Mouse (Mus musculus): ENCODE measurements around the gene Ngb. TPM values are rescaled to one million over a fixed set of nuclear protein-coding genes. Genes with fewer than 3 reads are reported as not detected.

Gene Ngb
- polyA plus RNA-seq, 3 experiments from 2014 or later = not detected

DNA sequence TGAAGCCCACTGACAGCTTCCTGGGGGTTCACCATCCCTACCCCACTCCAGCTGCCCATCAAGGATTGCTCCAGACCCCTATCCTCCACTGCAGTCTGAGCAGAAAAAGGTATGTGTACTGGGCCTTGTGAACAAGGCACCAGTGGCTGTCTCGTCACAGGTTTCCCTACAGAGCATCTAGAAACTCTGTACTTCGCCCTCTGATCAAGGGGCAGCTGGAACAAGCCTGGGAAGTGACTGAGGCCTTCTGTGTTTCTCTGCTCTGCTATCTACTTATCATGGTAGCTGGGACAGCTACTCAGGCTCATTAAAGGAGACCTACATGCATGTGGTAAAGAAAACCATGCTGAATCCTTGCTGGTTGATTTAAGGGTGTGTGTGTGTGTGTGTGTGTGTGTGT is 12.6 kb downstream of the Ngb start:
- no peak for ATAC-seq

DNA sequence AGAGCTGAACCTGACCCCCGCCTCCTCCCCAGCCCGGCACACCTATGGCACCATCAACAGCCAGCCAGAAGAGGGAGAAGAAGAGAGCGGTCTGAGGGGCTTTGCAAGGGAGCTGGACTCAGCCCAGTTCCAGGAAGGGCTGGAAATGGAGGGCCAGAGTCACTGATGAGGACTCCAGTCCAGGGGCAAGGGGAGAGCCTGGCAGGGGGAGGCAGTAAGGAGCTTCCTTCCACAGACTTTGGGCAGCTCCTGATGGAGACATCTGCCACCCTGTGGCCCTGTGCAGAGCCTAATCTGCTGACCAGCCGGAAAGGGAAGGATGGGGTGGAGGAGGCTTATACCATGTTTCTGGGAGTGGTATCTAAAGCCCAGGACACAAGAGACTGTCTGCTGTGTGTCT is 13.1 kb downstream of the Ngb start:
- no peak for ATAC-seq

DNA sequence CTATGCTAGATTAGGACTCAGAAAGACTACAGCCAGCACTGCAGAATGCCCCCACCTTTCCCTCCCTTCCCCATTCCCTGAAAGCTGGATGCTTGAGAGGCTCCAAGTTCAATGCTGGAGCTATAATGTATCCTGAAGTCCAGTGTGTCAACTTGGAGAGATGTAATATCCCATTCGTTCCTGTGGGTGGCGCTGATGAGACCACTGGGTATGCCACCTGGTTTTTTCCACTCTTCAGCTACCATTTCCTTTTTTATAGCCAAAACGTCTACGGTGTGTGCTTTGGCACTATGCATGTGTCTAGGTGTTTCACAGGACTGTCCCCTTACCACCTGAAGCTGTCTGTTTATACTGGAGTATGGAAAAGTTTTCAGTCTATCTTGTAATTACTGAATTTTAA is 14.0 kb downstream of the Ngb start:
- no peak for ATAC-seq

DNA sequence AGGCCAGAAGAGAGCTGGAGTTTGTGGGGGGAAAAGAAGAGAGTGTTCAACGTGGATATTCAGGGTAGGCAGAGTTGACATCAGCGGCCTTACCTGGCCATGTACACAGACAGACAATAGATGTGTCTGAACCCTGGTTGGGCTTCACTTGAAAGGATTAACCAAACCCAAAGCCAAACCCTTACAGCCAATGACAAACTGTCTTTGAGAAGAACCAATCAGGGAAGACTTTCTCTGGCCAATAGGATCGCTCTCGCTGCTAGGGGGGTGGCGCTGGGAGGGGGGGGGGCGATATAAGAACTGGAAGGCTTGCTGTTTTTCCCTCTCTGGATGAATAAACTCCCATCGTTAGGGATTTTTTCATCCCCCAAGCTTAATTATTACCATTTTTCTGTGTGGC is 15.1 kb downstream of the Ngb start:
- no peak for ATAC-seq

DNA sequence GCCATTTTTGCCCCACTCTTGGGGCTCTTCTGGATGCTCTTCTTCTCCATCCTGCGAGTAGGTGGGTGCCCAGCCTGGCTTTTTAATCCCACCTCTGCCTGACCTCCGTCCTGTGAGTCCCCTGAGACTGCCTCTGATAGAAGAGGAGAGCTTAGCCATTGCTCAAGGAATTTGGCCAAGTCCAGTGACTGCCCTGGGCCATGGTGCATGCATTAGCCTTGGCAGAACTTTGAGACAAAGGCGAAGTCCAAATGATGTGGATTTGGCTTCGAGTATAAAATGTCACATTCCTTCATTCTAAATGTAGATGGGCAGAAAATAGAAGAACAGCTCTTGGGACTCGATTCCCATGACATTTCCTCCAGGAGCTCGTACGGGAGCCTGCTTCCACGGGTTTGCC is 19.5 kb downstream of the Ngb start:
- ATAC-seq = no peak

DNA sequence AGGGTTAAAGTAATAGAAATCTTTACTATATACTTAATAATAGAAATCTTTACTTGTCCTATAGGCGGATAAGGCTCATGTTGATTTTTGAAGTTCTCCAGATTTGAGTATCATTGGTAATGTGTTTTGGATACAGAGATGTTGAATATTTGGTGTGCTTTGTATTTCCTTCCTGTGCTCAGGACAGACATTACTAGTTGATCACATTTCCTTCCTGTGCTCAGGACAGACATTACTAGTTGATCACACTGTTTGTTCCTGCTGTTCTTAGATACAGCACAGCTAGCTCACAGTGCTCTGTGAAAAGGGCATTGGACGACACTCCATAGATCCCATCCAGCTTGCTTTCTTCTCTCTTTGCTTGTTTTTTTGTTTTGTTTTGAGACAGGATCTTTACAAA is 25.7 kb downstream of the Ngb start:
- ATAC-seq = no peak

DNA sequence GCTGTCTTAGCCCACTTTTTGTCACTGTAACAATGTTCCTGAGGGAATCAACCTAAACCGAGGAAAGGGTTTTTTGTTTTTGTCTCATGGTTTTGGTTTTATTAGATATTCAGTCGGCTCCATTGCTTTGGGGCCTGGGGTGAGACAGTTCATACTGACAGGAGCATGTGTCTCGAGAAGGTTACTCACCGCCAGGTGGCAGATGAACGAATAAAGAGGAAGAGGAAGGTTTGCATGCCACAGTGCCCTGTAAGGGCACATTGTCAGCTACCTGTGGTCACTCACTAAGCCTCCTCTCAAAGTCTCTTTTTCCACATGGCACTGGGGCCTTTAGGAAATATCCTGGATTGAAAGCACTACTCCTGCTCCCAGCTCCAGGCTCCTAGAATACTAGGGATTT is 31.8 kb downstream of the Ngb start:
- no peak for ATAC-seq

DNA sequence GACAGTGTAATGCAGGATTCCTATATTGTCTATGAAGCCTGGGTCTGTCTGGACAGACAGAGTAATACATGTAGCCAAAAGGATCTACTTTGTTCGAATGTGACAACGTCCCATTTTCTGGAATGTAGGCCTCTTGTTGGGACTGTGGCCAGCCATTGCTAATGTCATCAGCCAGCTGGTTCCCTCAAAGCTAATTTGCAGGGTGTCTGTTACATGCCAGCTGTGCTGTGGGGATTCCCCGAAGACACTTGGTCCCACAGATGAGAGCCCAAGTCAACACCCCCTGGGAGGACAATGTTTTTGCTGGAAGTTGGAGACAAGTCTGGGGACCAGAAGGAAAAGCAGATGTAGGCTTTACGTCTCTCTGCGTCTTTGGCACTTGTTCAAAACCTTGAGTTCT is 35.9 kb downstream of the Ngb start:
- ATAC-seq = no peak

DNA sequence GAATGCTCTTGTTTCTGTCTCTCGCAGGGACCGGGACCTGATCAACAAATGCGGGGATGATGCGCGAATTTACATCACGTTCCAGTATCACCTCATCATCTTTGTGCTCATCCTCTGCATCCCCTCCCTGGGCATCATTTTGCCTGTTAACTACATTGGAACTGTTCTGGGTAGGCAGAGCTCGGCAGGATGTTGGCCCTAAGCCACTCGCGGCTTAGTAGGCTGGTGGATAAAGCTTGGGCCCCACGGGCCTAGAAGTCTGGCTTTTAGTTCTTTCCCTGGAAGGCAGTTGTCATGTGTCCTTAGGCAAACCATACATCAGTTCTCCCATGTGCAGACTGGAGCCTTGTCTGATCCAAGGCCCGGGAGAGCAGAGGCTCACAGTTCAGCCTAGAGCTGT is 36.9 kb downstream of the Ngb start:
- ATAC-seq = no peak

DNA sequence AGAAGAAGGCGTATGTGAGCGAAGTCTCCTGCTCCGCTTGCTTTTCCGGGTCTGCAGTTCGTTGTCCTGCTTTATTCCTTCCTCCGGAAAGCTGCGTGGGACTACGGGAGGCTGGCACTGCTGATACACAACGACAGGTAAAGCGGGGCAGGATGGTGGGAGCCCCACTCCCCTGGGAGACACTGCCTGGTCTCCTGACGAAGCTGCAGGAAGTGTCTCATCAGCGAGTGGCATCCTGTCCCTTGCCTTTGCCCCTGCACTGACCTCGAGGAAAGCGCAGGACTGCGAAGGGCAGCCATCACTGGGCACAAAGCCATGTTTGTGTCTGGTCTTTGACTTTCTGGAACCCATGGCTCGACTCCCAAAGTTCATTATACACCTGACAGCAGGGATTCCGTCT is 45.3 kb downstream of the Ngb start:
- ATAC-seq = no peak

DNA sequence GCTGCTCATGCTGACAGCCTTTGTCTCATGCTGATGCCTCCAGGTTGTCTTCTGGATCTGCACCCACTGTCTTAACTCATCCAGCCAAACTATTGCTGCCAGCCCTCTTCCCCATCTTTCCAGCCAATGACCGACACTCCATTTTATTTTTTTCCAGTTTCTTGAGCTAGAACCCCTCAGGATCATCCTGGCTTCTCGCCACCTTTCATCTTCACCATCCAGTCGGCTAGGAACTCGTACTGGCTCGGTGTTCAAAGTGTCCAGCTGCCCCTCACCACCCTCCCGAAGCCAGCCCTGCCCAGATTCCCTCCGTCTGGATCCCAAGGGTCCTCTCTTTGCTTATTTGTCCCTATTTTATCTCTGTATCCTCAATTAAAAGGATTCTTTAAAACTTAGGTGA is 47.5 kb downstream of the Ngb start:
- no peak for ATAC-seq

DNA sequence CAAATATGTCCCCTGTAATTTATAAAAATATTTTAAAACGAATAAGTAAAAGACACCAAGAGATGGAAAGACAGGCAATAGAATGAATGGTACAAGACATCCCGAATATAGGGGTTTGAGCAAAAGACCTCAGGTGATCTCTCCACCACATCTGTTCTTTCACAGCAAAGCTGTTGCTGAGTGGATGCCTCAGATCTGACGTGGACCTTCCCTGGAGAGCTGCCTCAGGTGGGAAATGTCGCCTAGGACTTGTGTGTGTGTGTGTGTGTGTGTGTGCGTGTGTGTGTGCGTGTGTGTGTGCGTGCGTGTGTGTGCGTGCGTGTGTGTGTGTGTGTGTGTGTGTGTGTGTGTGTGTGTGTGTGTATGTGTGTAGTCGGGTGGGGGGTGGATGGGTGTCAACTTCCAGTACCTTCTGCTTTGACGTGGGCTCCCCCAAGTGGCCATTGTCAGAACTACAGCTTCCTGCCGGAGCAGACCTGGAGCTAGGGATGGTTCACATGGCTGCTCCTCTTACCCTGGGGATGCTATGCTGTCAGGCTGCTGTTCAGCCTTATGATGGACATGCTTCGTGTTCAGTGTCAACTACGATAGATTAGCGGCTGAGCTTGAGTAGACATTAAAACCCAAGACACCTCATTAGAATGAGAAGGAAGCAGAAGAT is 49.5 kb downstream of the Ngb start:
- peak; percentile 50 for ATAC-seq

DNA sequence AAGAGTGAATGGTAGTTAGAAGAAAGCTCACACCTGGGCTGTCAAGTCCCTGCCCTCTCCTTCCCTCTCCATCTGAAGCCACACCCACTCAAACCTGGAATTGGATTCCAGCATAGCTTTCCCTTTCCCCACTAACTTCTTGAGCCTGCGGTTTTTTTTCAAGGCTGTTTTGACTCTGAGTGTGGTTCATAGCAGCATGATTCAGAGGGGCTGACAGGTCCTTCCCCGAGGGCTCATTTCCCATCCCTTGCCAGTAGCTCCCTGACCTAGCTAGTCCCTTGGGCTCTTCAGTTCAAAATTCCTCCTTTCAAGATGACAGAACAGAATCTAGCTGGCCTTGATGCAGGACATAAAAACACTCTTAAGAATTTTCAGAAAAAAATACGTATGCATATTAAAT is 54.8 kb downstream of the Ngb start:
- ATAC-seq = no peak

Other genes starting within 250 kb of the Ngb start
- gene Irf2bpl, start 217.7 kb downstream of the Ngb start, polyA plus RNA-seq (2017; shearing (Covaris generic)) = 10 to 100 TPM in 1 of 3 experiments, 1 to 10 TPM in 2; 8.0 to 14.6 (median 9.4) TPM
- 10 to 100 TPM; 20.2 to 29.2 (median 28.3) TPM for gene Cipc, start 155.5 kb downstream of the Ngb start, polyA plus RNA-seq (2017; shearing (Covaris generic))
- gene Zdhhc22, start 112.1 kb downstream of the Ngb start, polyA plus RNA-seq (2017; shearing (Covaris generic)) = under 1 TPM in 2 of 3 experiments, not detected in 1; 0.16 to 0.79 TPM
- 1 to 10 TPM in 2 of 3 experiments, under 1 TPM in 1; 0.78 to 3.8 (median 1.1) TPM for gene Tmem63c, start 81.2 kb downstream of the Ngb start, polyA plus RNA-seq (2017; shearing (Covaris generic))
- 10 to 100 TPM; 10.5 to 21.8 (median 13.0) TPM for gene Gstz1, start 44.6 kb upstream of the Ngb start, polyA plus RNA-seq (2017; shearing (Covaris generic))
- gene Pomt2, start 45.4 kb upstream of the Ngb start, polyA plus RNA-seq (2017; shearing (Covaris generic)) = 1 to 10 TPM in 2 of 3 experiments, under 1 TPM in 1; 0.69 to 1.1 (median 1.1) TPM
- gene Samd15, start 97.2 kb upstream of the Ngb start, polyA plus RNA-seq (2017; shearing (Covaris generic)) = 1 to 10 TPM; 1.9 to 4.5 (median 1.9) TPM
- gene Tmed8, start 97.9 kb upstream of the Ngb start, polyA plus RNA-seq (2017; shearing (Covaris generic)) = 1 to 10 TPM; 3.5 to 4.4 (median 3.5) TPM
- gene Noxred1, start 136.2 kb upstream of the Ngb start, polyA plus RNA-seq (2017; shearing (Covaris generic)) = 1 to 10 TPM in 1 of 3 experiments, under 1 TPM in 2; 0.72 to 1.1 (median 0.85) TPM
- gene Vipas39, start 163.7 kb upstream of the Ngb start, polyA plus RNA-seq (2017; shearing (Covaris generic)) = 10 to 100 TPM; 31.3 to 41.3 (median 38.9) TPM
- gene Ahsa1, start 163.9 kb upstream of the Ngb start, polyA plus RNA-seq (2017; shearing (Covaris generic)) = 100 to 1,000 TPM; 117 to 133 (median 126) TPM
- gene Ism2, start 197.2 kb upstream of the Ngb start, polyA plus RNA-seq (2017; shearing (Covaris generic)) = not detected